Mouse (Mus musculus) liver, embryonic 14.5 days (tissue): ENCODE data around the gene Amdhd2. TPM values are rescaled to one million over a fixed set of nuclear protein-coding genes. Genes with fewer than 3 reads are reported as not detected.
A peak's percentile ranks its signal among the peaks of the same experiment; 100 is the strongest.

ENCODE experiments used
- ATAC-seq: fragments of 200-750 bp; cut with Nextera tagmentation; 2 replicates; pipeline ENCODE4 v1.8.0; 2017; ENCODE audit warnings: moderate number of reproducible peaks, mild to moderate bottlenecking, moderate library complexity; ENCODE audit not compliant: insufficient read depth
- DNase-seq, 3 experiments: peaks; one replicate each; pipeline ENCODE4 v3.0.0-alpha.2; 2012 to 2013; ENCODE audit warnings: low read depth in 3 of 3, low spot score in 3 of 3
- H3K27ac ChIP-seq: fragments of 300-500 bp; sonication (generic); 2 replicates; pipeline ENCODE4 v1.5.1; 2014; ENCODE audit warnings: moderate library complexity, mild to moderate bottlenecking, control low read depth, inconsistent platforms
- H3K27me3 ChIP-seq: fragments of 300-500 bp; sonication (generic); 2 replicates; pipeline ENCODE4 v1.6.1; 2014; ENCODE audit warnings: mild to moderate bottlenecking, low read length, moderate library complexity; ENCODE audit not compliant: control insufficient read depth, insufficient read depth
- H3K36me3 ChIP-seq: fragments of 300-500 bp; sonication (generic); replicated peaks from 2 replicates; pipeline ENCODE4 v1.6.1; 2014; ENCODE audit warnings: low read depth; ENCODE audit not compliant: control insufficient read depth, insufficient read depth
- H3K4me1 ChIP-seq, 2 experiments: fragments of 200-500 bp in 1 of 2; fragments of 300-500 bp in 1 of 2; sonication (generic) in 1 of 2; replicated peaks; 2 replicates each; pipeline ENCODE4 v1.6.1; 2012 to 2014; ENCODE audit warnings: antibody characterized with exemption in 1 of 2, inconsistent platforms in 1 of 2, low read length in 1 of 2; ENCODE audit not compliant: control insufficient read depth in 2 of 2, insufficient read depth in 2 of 2
- H3K4me2 ChIP-seq: fragments of 300-500 bp; sonication (generic); 2 replicates; pipeline ENCODE4 v1.6.1; 2014; ENCODE audit warnings: low read depth, mild to moderate bottlenecking, control low read depth, moderate library complexity
- H3K4me3 ChIP-seq, 2 experiments: fragments of 200-500 bp in 1 of 2; fragments of 300-500 bp in 1 of 2; sonication (generic) in 1 of 2; 2 replicates each; pipeline ENCODE4 v1.5.1; 2012 to 2014; ENCODE audit warnings: low read depth in 2 of 2, low read length in 2 of 2, mild to moderate bottlenecking in 2 of 2, control low read depth in 1 of 2, inconsistent platforms in 1 of 2, moderate library complexity in 1 of 2; ENCODE audit not compliant: insufficient read depth in 1 of 2
- H3K9ac ChIP-seq: fragments of 300-500 bp; sonication (generic); replicated peaks from 2 replicates; pipeline ENCODE4 v1.6.1; 2014; ENCODE audit warnings: mild to moderate bottlenecking, control low read depth, moderate library complexity
- H3K9me3 ChIP-seq: fragments of 300-500 bp; sonication (generic); 2 replicates; pipeline ENCODE4 v1.6.1; 2016; ENCODE audit warnings: low read length, mixed read lengths; ENCODE audit not compliant: control insufficient read depth
- CTCF ChIP-seq: IDR thresholded peaks from 2 replicates; pipeline ENCODE4 v1.5.1; 2016; ENCODE audit warnings: antibody characterized with exemption, low read depth, control low read depth
- EP300 ChIP-seq: IDR thresholded peaks from 2 replicates; pipeline ENCODE4 v1.6.1; 2016; ENCODE audit warnings: antibody characterized with exemption, low read depth
- WGBS: fragments of 180-500 bp; shearing (Covaris S2); extraction: QIAGEN DNeasy Blood & Tissue Kit; methylation state at CpG from one replicate; pipeline ENCODE4 v1.1.7; 2014; ENCODE audit not compliant: insufficient replicate concordance; 5-methylcytosine and 5-hydroxymethylcytosine counted together
- polyA plus RNA-seq, 2 experiments: library from polyadenylated mRNA; depleted of rRNA in 1 of 2; stranded (reverse) in 1 of 2; unstranded in 1 of 2; fragments of >200 nt; fragmentation: Nextera tagmentation in 1 of 2; extraction: Ambion mirVana in 1 of 2; gene quantifications; 2 replicates each; pipeline versions ENCODE4 v1.2.1 to v1.2.3; 2012 to 2014

Amdhd2 gene
- polyA plus RNA-seq, 2 experiments, result 11.6 to 17.6 TPM

- H3K4me3 ChIP-seq, result peak overlapping the region; percentile 72 to 98
- ATAC-seq, result no peak
- H3K27me3 ChIP-seq, result no peaks in the 10 kb centered on the region
- no peaks in the 10 kb centered on the region for H3K9me3 ChIP-seq
- H3K4me2 ChIP-seq, result peak overlapping the region; percentile 82
- H3K27ac ChIP-seq, result peak overlapping the region; percentile 85
- DNase-seq, result no peak
- WGBS, result 32% methylated on average over 7 of the region's 7 CpGs
- H3K9ac ChIP-seq, result peak overlapping the region; percentile 92
- TF ChIP-seq CTCF, result no peak
- TF ChIP-seq EP300, result no peak
- H3K4me1 ChIP-seq, result peaks cover 14 to 23% of the 10 kb centered on the region in 2 experiments
- H3K36me3 ChIP-seq, result peaks cover 14% of the 10 kb centered on the region
Observed at GRCm38 (mm10) chr17:24167891-24168505, 4.4 kb upstream of the Amdhd2 start.

- Histone ChIP-seq H3K36me3 (peaks cover 14% of the 10 kb centered on the region), H3K4me1 (peaks cover 20 to 31% of the 10 kb centered on the region in 2 experiments), H3K9me3 (no peaks in the 10 kb centered on the region), H3K9ac (no peak overlapping the region), H3K4me3 (no peak overlapping the region), H3K4me2 (peak overlapping the region; percentile 82; the same call in 1 of the 2 replicates), H3K27ac (no peak overlapping the region), H3K27me3 (no peaks in the 10 kb centered on the region)
- TF ChIP-seq EP300 (no peak), CTCF (no peak)
- ATAC-seq, result no peak
- DNase-seq, result no peak
- WGBS, result 68% methylated on average over 6 of the region's 6 CpGs
Observed at GRCm38 (mm10) chr17:24167120-24167519, 3.6 kb upstream of the Amdhd2 start.

- Histone ChIP-seq H3K27me3 (no peaks in the 10 kb centered on the region), H3K27ac (no peak overlapping the region), H3K4me1 (peaks cover 15 to 29% of the 10 kb centered on the region in 2 experiments), H3K36me3 (peaks cover 14% of the 10 kb centered on the region), H3K9ac (no peak overlapping the region), H3K4me2 (no peak overlapping the region), H3K4me3 (no peak overlapping the region), H3K9me3 (no peaks in the 10 kb centered on the region)
- 73% methylated on average over 11 of the region's 11 CpGs for WGBS
- DNase-seq, result no peak
- ATAC-seq, result no peak
- TF ChIP-seq EP300 (no peak), CTCF (peak; percentile 30; the same call in 1 of the 2 replicates)
Observed at GRCm38 (mm10) chr17:24164566-24165259, 1.1 kb upstream of the Amdhd2 start.

GRCm38 (mm10) chr17:24162584-24163175, 886 bp downstream of the Amdhd2 start:
- TF ChIP-seq CTCF (no peak), EP300 (no peak)
- Histone ChIP-seq H3K4me3 (peak overlapping the region; percentile 61 to 88), H3K9me3 (no peaks in the 10 kb centered on the region), H3K36me3 (peaks cover 11% of the 10 kb centered on the region), H3K9ac (peak overlapping the region; percentile 84), H3K27me3 (no peaks in the 10 kb centered on the region), H3K4me1 (peaks cover 8 to 23% of the 10 kb centered on the region in 2 experiments), H3K27ac (peak overlapping the region; percentile 87), H3K4me2 (peak overlapping the region; percentile 95)
- 2% methylated on average over 17 of the region's 17 CpGs for WGBS
- no peak for DNase-seq
- ATAC-seq, result 0 out of 2 replicates have a peak, but pooled peaks have one; percentile 9

GRCm38 (mm10) chr17:24161466-24161865, 2.1 kb downstream of the Amdhd2 start:
- TF ChIP-seq CTCF (no peak), EP300 (no peak)
- no peak overlapping the region for H3K27ac ChIP-seq
- no peak overlapping the region for H3K4me2 ChIP-seq
- no peak overlapping the region for H3K4me3 ChIP-seq
- no peaks in the 10 kb centered on the region for H3K9me3 ChIP-seq
- WGBS, result 72% methylated on average over 5 of the region's 5 CpGs
- peaks cover 2% of the 10 kb centered on the region for H3K36me3 ChIP-seq
- H3K9ac ChIP-seq, result no peak overlapping the region
- H3K27me3 ChIP-seq, result no peaks in the 10 kb centered on the region
- H3K4me1 ChIP-seq, result peaks cover 6 to 15% of the 10 kb centered on the region in 2 experiments
- ATAC-seq (no peak), DNase-seq (no peak)
